Mouse (Mus musculus): Measurements from ENCODE around the gene Fyb2. TPM values are rescaled to one million over a fixed set of nuclear protein-coding genes. Genes with fewer than 3 reads are reported as not detected.

The Fyb2 gene
- under 1 TPM; 0.55 to 0.78 TPM for total RNA-seq (2021)
- not detected in 2 replicates for polyA plus RNA-seq (2012; rRNA removed)
- long read RNA-seq: 0 reads

GRCm38 (mm10) chr4:104913291-104914129 is at the start of gene Fyb2:
Fyb2 (plus strand) TSS chr4:104913456.
- DNase-seq: no peak

DNA sequence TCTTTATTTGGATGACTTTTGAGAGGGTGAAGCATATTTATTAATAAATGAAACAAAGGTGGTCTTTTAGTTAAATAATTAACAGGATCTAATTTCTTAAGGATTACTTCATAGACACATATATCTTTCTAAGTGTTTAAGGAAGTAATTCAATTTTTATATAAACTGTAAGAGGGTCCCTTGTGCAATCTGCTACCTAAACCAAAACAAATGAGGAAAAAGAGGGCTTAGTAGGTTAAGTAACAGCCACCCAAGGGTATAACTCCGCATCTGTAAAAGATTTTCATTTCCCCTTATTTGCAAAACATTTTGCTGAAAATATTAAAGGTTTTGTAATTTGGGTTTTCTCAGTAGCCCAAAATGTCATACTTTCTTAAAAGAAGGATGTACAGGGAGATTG is 48.9 kb upstream of the Fyb2 start:
- DNase-seq: no peak

DNA sequence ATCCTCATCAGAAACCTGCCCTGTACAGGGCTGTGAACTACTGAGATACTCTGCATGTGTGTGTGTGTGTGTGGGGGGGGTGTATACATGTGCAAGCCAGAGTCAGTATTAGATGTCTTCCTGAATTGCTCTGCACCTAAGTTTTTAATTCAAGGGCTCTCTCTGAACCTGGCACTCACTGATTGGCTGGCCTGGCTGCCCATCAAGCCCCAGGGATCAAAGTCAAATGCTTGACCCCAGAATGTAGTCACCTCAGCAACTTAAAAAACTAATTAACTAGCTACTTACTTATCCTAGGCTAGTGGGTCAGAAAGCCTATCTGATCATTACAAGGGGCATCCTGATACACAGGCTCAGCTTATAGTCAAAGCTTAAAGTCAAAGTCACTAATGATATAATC is 43.7 kb upstream of the Fyb2 start:
- no peak for DNase-seq

- no peak for DNase-seq
Observed at GRCm38 (mm10) chr4:104870196-104870595, 43.1 kb upstream of the Fyb2 start.

DNA sequence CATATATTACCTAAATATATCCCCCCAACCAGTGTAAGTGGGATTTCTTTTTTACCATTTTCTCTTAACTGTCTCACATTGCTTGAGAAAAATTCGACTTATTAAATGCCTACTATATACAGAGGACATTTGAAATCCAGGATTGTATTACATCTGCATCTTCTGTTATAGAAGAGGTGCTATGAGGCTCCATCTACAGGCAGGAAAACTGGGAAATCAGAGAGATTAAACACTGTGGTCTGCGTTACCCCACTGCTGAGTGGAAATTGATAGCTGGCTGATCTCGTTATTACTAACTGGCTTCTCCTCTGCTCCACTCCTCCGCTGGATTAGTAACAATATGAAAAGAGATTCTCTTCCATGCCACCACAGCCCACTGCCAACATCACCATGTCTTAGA is 37.4 kb upstream of the Fyb2 start:
- no peak for DNase-seq

- no peak for DNase-seq
Observed at GRCm38 (mm10) chr4:104876323-104876722, 36.9 kb upstream of the Fyb2 start, which contains the start of gene C8a. C8a (minus strand) TSS chr4:104876398.

GRCm38 (mm10) chr4:104887486-104887885 is 25.8 kb upstream of the Fyb2 start:
- DNase-seq: no peak

GRCm38 (mm10) chr4:104888499-104889262 is 24.6 kb upstream of the Fyb2 start:
- no peak for DNase-seq

DNA sequence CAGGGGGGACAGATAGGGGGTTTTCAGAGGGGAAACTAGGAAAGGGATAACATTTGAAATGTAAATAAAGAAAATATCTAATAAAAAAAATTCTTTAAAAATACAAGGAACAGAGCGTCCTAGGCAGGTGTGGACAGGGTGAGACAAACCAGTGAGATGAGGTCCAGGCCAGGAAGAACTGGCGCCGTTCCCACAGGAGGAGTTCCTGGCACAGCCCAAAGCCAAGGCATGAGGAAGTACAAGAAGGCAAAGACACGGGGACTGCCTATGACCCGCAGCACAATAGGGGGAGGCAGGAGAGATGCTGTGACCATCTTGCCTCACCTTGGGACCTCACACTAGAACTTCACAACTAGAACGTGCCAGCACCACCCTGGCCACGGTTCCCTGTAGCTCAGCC is 21.5 kb upstream of the Fyb2 start:
- DNase-seq: no peak

- no peak for DNase-seq
Observed at GRCm38 (mm10) chr4:104893588-104893987, 19.7 kb upstream of the Fyb2 start.

DNA sequence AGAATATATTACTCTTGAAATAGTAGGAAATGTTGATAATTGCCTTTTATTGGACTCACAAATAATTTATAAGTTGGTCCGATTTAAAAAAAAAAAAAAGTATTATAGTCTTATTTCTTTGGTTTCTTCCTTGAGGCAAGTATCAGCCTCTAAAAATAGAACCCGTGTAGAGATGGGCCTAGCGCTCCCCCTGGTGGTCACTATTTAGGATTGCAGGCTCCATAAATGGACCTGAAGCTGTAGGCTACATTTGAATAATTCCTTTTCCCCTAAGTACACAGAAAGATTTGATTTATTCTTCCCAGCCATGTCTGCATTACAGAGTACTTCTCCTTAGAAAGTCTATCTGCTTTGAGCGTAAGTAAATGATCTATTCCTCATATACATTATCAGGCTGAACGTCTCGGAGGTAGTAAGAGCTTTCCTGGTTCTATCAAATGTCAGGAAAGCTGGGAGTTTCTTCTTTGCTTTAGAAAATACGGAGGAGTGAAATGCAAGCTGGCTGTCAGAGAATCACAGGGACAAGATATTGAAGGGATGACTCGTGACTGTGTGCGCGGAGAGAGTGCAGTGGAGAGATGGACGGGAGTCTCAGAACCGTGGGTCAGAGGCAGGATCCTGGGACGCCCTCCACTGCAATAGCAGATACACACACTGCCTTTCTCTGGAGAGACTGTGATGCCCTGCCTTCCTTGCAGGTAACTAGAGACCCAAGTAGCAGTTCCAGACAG is 19.1 kb upstream of the Fyb2 start:
- DNase-seq: peak; percentile 30

DNA sequence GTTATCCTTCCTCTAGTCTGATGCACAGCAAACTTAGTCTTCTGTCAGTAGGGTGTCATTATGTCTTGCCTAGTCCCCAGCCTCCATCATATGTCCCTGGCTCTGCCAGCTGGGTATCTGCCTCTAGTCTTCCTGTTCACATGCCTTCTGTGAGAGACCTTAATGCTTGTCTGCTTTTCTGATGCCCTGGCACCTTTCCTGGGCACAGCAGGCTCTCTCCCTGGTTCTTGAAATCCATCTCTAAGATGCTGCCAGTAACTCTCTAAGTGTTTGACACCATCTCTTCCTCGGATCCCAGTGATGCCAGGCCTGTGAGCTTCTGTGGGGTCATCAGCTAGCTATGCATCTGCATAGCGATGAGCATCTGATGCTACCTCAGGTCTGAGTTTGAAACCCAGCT is 10.4 kb upstream of the Fyb2 start:
- DNase-seq: no peak

DNA sequence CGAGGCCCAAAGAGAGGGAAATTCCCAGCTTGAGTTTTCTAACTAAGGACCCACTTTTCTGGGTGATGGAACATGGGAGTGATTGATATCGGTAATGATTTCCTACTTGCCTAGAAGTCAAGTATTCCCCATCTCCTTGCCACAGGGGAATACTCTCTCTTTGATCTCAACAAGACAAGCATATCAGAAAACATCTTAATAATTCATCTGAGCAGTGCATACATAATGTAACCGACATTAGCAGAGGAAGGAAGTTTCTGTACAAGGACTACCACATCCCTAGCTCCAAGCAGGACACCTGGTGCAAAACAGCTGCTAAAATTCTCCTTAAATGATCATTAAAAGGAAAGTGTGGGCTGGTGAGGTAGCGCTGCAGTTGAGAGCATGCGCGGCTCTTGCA is 8.2 kb upstream of the Fyb2 start:
- DNase-seq: no peak

- peak; percentile 79 for DNase-seq
Observed at GRCm38 (mm10) chr4:104911685-104912084, 1.6 kb upstream of the Fyb2 start.

DNA sequence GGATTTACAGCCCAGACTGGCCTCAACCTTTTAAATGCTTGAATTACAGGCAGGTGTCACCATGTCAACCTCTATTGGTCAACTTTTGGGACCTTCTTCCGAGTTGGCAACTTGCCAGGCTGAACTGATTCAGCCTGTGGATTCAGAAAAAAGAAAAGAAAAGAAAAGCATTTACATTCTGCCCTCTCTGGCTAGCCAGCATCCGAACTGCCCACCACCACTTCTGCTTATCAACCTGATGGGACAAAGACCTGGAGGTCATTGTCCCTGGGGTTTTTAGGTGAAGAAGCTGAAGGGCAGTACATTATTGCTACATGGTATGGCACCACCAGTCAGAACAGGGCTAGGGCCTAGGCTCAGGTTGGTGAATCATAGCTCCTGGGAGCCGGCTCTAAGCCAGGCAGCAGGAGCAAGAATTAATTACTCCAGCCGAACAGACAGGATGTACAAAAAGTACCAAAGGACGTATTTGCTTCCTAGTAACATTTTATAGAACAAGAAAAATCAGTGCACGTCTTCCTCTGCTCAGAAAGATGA is 1.5 kb downstream of the Fyb2 start:
- DNase-seq: peak; percentile 39

GRCm38 (mm10) chr4:104918017-104918416 is 4.8 kb downstream of the Fyb2 start:
- no peak for DNase-seq

DNA sequence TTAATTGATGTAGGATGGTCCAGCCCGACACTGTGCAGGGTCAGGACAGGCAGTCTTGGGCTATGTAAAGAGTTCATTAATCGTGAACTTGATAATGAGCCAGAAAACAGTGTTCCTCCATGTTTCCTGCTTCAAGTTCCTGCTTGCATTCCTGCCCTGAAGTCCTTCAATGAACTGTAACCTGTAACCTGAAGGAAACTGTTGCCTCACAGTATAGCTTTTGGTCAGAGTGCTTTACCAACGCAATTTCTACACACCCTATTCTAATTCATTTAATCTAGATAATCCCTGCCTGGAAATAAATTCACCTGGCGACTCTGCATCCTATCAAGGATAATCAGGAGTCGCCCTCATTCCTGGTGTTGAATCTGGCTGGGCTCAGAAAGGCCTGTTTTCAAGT is 12.1 kb downstream of the Fyb2 start:
- DNase-seq: no peak

GRCm38 (mm10) chr4:104929165-104929564 is 15.9 kb downstream of the Fyb2 start:
- DNase-seq: no peak

DNA sequence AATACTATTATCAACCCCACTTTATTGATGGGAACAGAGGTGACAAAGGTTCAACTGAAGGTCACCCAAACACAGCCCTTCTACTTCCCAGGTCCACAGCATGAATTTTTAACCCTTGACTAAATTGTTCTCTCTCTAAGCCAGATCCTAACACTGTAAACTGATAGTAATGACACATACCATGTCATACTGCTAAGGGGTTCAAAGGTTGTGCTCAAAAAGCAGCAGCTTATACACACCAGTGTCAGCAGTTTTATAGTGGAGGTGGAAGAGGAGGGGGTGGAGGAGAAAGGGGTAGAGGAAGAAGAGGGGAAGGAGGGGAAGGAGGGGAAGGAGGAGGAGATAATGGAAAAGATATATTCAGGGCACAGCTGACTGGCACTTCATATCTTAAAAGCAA is 20.4 kb downstream of the Fyb2 start:
- DNase-seq: no peak

DNA sequence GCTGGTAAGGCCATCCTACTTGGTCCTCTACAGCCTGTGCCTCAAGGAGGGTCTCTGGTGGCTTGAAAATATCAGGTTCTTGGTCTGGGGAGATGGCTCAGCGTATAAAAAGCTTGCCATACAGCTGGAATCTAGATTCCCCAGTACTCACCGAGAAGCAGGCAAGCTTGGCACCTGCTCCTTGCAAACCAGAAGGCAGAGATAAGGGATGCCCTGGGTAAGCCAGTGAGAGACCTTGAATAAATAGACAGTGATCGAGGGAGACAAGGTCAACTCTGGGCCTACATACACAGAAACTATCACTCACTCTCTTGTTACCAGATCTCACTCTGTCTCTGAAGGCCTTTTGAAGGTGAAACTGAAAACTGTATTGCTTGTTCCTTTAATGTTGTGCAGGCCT is 21.7 kb downstream of the Fyb2 start:
- peak; percentile 54 for DNase-seq

DNA sequence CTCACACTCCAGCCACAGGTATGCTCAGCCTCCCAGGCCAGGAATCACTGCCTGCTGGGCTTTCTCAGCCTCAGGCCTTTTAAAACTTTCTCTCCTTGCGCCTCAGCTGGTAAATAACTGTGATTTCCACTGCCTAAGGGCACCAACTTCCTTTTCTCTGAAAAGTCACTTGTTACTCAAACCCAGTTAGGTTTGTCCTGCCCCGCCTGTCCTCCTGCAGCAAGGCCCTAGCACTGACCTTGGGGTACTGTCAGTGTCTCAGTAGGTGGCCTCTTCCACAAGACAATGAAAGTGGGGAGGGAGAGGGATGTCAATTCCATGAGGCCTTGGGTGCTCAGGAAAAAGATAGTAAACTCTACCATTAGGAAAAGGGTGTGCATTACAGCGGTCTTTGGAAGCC is 22.2 kb downstream of the Fyb2 start:
- peak; percentile 28 for DNase-seq

DNA sequence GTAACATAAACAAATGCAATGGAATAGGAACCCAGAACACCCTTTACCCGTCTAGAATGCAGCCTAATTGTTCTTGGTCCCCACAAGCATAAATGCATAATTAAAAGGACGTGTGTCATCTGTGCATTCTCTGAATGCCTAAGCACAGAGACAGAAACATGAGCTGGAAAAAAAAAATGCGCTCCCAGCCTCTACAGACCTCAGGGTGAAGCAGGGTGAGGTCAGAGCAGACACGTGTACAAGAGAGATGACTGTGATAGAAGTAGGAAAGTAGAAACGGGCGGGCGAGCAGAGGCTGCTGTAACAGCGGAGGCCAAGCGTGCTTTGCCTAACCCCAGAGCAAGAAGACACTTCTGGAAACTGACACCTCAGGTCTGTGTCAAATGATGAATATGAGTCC is 22.8 kb downstream of the Fyb2 start:
- DNase-seq: peak; percentile 56

All from adrenal gland, adult 2 months (tissue).